In genomic region chr14:23084241-23084773, GRCm38 (mm10) we compare ENCODE assay signal across 20 mouse cellular contexts.
DNase-seq lines count a peak whose midpoint lies in the region; ATAC-seq lines count a peak whose summit lies in the region.
"Had no signal": no experiment of that assay in that cellular context is flagged by ENCODE, and none has a peak within 500 bp of the region (broad histone marks: within the 10 kb centered on the region; RNA-seq: fewer than 3 reads in every experiment).

No protein-coding gene starts in this region.

- H3K36me3 ChIP-seq in kidney, embryonic 16.5 days (ENCODE audit: insufficient read depth, low read length): no peaks in the 10 kb centered on the region
- H3K36me3 ChIP-seq in forebrain, embryonic 13.5 days (ENCODE audit: poor library complexity, severe bottlenecking): no peaks in the 10 kb centered on the region
- H3K36me3 ChIP-seq: embryonic facial prominence, embryonic 12.5 days; heart, embryonic 15.5 days; limb, embryonic 12.5 days; neural tube, embryonic 15.5 days had no signal

- no peak overlapping the region for H3K4me3 ChIP-seq in kidney, embryonic 16.5 days (ENCODE audit: low read length)
- H3K4me3 ChIP-seq in forebrain, embryonic 13.5 days: no peak overlapping the region
- H3K4me3 ChIP-seq: embryonic facial prominence, embryonic 12.5 days; heart, embryonic 15.5 days; limb, embryonic 12.5 days; neural tube, embryonic 15.5 days had no signal

- 39% methylated on average over 1 of the region's 1 CpGs for WGBS in kidney, embryonic 16.5 days
- WGBS in forebrain, embryonic 13.5 days: 90% methylated on average over 1 of the region's 1 CpGs

- no peaks in the 10 kb centered on the region for H3K9me3 ChIP-seq in kidney, embryonic 16.5 days (ENCODE audit: low read length)
- no peaks in the 10 kb centered on the region for H3K9me3 ChIP-seq in forebrain, embryonic 13.5 days (replicated peaks)
- H3K9me3 ChIP-seq: embryonic facial prominence, embryonic 12.5 days; heart, embryonic 15.5 days; limb, embryonic 12.5 days; neural tube, embryonic 15.5 days had no signal

- H3K4me1 ChIP-seq in kidney, embryonic 16.5 days (ENCODE audit: insufficient read depth, low read length): no peaks in the 10 kb centered on the region
- no peaks in the 10 kb centered on the region for H3K4me1 ChIP-seq in forebrain, embryonic 13.5 days
- H3K4me1 ChIP-seq: embryonic facial prominence, embryonic 12.5 days; heart, embryonic 15.5 days; limb, embryonic 12.5 days; neural tube, embryonic 15.5 days had no signal

- no peak for ATAC-seq in kidney, embryonic 16.5 days (ENCODE audit: low FRiP score, low TSS enrichment)
- no peak for ATAC-seq in forebrain, embryonic 13.5 days
- ATAC-seq: forebrain, postnatal 0 days; hindbrain, embryonic 16.5 days had no signal

- no peak overlapping the region for H3K4me2 ChIP-seq in kidney, embryonic 16.5 days (replicated peaks; ENCODE audit: low read depth, low read length)
- H3K4me2 ChIP-seq in forebrain, embryonic 13.5 days: no peak overlapping the region
- H3K4me2 ChIP-seq: embryonic facial prominence, embryonic 12.5 days; heart, embryonic 15.5 days; limb, embryonic 12.5 days; liver, embryonic 11.5 days; neural tube, embryonic 15.5 days had no signal

- H3K9ac ChIP-seq in kidney, embryonic 16.5 days (replicated peaks; ENCODE audit: low read length): no peak overlapping the region
- no peak overlapping the region for H3K9ac ChIP-seq in forebrain, embryonic 13.5 days
- H3K9ac ChIP-seq: embryonic facial prominence, embryonic 12.5 days; forebrain, postnatal 0 days; heart, embryonic 15.5 days; limb, embryonic 12.5 days; neural tube, embryonic 15.5 days had no signal

- no peaks in the 10 kb centered on the region for H3K27me3 ChIP-seq in kidney, embryonic 16.5 days (ENCODE audit: insufficient read depth, low read length)
- no peaks in the 10 kb centered on the region for H3K27me3 ChIP-seq in forebrain, embryonic 13.5 days
- H3K27me3 ChIP-seq: embryonic facial prominence, embryonic 12.5 days; heart, embryonic 15.5 days; limb, embryonic 12.5 days; neural tube, embryonic 15.5 days had no signal

- 0 out of 2 replicates have a peak overlapping the region, but pooled peaks have one; percentile 37 for H3K27ac ChIP-seq in kidney, embryonic 16.5 days (ENCODE audit: low read length)
- H3K27ac ChIP-seq in forebrain, embryonic 13.5 days: no peak overlapping the region
- H3K27ac ChIP-seq: embryonic facial prominence, embryonic 12.5 days; heart, embryonic 15.5 days; limb, embryonic 12.5 days; neural tube, embryonic 15.5 days had no signal

- DNase-seq in adrenal gland, adult 2 months: peak; percentile 23
- no peak for DNase-seq in adrenal gland, postnatal 10 days
- DNase-seq in kidney, postnatal 4 days: no peak
- peak; percentile 7 for DNase-seq in ovary, adult 18-20 months (ENCODE audit: low spot score)
- DNase-seq in ovary, postnatal 10 days (ENCODE audit: low spot score): no peak
- DNase-seq in fibroblast of lung, adult 2 months (ENCODE audit: low read depth): peak; percentile 36
- DNase-seq: cerebellum, adult 8-10 months; embryo, embryonic 11 days; forebrain, postnatal 0 days; gastrocnemius, postnatal 10 days; midbrain, embryonic 14.5 days; thymus, postnatal 14 days had no signal

Comparison
In these comparisons a context has a peak if more than half of its experiments do, and no peak if none do; other contexts are left out.
1. DNase-seq: peak in adrenal gland, adult 2 months (single experiment), ovary, adult 18-20 months (single experiment) and fibroblast of lung, adult 2 months (single experiment); none in adrenal gland, postnatal 10 days (single experiment), kidney, postnatal 4 days (0 of 2) and ovary, postnatal 10 days (single experiment).